Mouse (Mus musculus) right cerebral cortex, postnatal 14 days (tissue): ENCODE results near the gene Adgre5.

Experiments
- DNase-seq: peaks from one replicate; pipeline ENCODE4 v3.0.0; 2022

Adgre5 gene

GRCm38 (mm10) chr8:83681099-83681498 lies 60.0 kb downstream of the Adgre5 start:
- DNase-seq: no peak

- no peak for DNase-seq
Observed at GRCm38 (mm10) chr8:83680603-83681002, 60.5 kb downstream of the Adgre5 start.

DNA sequence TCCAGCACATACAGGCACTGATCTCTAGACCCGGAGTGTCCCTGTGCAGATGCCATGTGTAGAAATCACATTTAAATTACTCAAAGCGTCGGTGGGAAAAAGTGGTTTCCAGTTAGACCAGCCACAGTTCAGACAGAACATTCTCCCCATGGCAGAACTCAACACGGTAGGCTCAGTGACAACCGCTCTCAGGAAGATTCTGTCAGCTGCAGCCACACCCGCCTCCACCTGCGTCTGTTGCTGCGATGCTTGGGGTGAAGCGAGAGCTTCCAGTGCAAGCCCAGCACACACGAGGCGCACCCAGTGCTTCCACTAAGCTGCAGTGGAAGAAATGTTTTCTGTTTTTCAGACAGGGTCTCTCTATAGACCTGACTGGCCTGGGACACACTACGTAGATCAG lies 61.3 kb downstream of the Adgre5 start:
- no peak for DNase-seq

DNA sequence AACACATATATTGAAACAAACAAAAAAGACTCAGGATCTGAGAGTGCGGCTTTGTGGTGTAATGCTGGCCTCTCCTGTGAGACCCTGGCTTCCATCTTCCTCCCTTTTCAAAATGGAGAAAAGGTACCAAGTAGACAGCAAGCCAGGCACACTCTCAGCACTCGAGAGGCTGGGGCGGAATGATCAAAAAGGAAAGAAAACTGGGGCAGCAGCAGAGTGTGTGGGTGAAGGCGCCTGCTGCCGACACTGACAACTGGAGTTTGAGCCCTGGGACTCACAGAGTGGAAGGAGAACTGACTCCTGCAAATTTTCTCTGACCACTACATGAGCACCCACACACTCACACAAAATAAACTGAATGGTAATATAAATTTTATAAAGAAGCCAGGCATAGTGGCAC lies 66.6 kb downstream of the Adgre5 start:
- DNase-seq: no peak
